Mouse (Mus musculus) kidney, embryonic 14.5 days (tissue): ENCODE results near the gene Ckb. TPM values are rescaled to one million over a fixed set of nuclear protein-coding genes. Genes with fewer than 3 reads are reported as not detected.

ENCODE experiments used
- ATAC-seq: fragments of 200-750 bp; cut with Nextera tagmentation; 2 replicates; pipeline ENCODE4 v1.8.0; 2017; ENCODE audit warnings: moderate number of reproducible peaks, mild to moderate bottlenecking, moderate TSS enrichment, moderate library complexity; ENCODE audit not compliant: low FRiP score, low TSS enrichment
- H3K27ac ChIP-seq: fragments of 300-500 bp; sonication (generic); 2 replicates; pipeline ENCODE4 v1.5.1; 2014; ENCODE audit warnings: low read depth, mild to moderate bottlenecking, low read length, moderate library complexity, mixed read lengths
- H3K27me3 ChIP-seq: fragments of 300-500 bp; sonication (generic); 2 replicates; pipeline ENCODE4 v1.6.1; 2014; ENCODE audit warnings: mild to moderate bottlenecking, low read length; ENCODE audit not compliant: control insufficient read depth, insufficient read depth
- H3K36me3 ChIP-seq: fragments of 300-500 bp; sonication (generic); 2 replicates; pipeline ENCODE4 v1.6.1; 2014; ENCODE audit warnings: low read length, mixed read lengths; ENCODE audit not compliant: control insufficient read depth, insufficient read depth
- H3K4me1 ChIP-seq: fragments of 300-500 bp; sonication (generic); 2 replicates; pipeline ENCODE4 v1.6.1; 2014; ENCODE audit warnings: low read length, mixed read lengths; ENCODE audit not compliant: control insufficient read depth, insufficient read depth
- H3K4me2 ChIP-seq: fragments of 300-500 bp; sonication (generic); replicated peaks from 2 replicates; pipeline ENCODE4 v1.6.1; 2014; ENCODE audit warnings: low read depth, mild to moderate bottlenecking, low read length
- H3K4me3 ChIP-seq: fragments of 300-500 bp; sonication (generic); 2 replicates; pipeline ENCODE4 v1.5.1; 2014; ENCODE audit warnings: mild to moderate bottlenecking, low read length
- H3K9ac ChIP-seq: fragments of 300-500 bp; sonication (generic); 2 replicates; pipeline ENCODE4 v1.6.1; 2014; ENCODE audit warnings: low read depth, mild to moderate bottlenecking, low read length, moderate library complexity
- H3K9me3 ChIP-seq: fragments of 300-500 bp; sonication (generic); 2 replicates; pipeline ENCODE4 v1.6.1; 2016; ENCODE audit warnings: low read length; ENCODE audit not compliant: control insufficient read depth
- WGBS: fragments of 180-500 bp; shearing (Covaris S2); extraction: QIAGEN DNeasy Blood & Tissue Kit; methylation state at CpG from one replicate; pipeline ENCODE4 v1.1.7; 2014; 5-methylcytosine and 5-hydroxymethylcytosine counted together
- polyA plus RNA-seq: library from polyadenylated mRNA; unstranded; fragments of >200 nt; fragmentation: Nextera tagmentation; extraction: Ambion mirVana; gene quantifications from 2 replicates; pipeline ENCODE4 v1.2.1, GENCODE M21; 2014

The Ckb gene
- polyA plus RNA-seq, 1 experiment from 2014 or later, result 88.5 TPM

DNA sequence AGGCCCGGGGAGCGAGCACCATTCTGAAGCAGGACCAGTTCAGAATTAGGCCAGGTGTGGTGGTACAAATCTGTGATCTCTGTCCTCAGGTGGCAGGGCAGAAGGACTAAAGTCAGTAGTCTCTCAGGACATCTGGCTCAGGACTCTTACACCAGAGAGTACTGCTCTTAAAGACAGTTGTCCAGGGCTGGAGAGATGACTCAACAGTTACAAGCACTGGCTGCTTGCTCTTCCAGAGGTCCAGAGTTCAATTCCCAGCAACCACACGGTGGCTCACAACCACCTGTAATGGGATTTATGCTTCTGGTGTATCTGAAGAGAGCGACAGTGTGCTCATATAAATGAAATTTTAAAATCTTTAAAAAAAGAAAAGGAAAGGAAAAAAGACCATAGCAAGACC, 12.8 kb downstream of the Ckb start:
- no peak overlapping the region for H3K9ac ChIP-seq
- ATAC-seq, result no peak

GRCm38 (mm10) chr12:111655695-111656094, 16.4 kb downstream of the Ckb start:
- no peak for ATAC-seq
- peaks cover 60% of the 10 kb centered on the region for H3K36me3 ChIP-seq
- no peaks in the 10 kb centered on the region for H3K9me3 ChIP-seq
- H3K27ac ChIP-seq, result no peak overlapping the region
- H3K4me1 ChIP-seq, result no peaks in the 10 kb centered on the region
- no peak overlapping the region for H3K4me2 ChIP-seq
- H3K27me3 ChIP-seq, result no peaks in the 10 kb centered on the region
- H3K4me3 ChIP-seq, result no peak overlapping the region
- 86% methylated on average over 11 of the region's 11 CpGs for WGBS
- H3K9ac ChIP-seq, result no peak overlapping the region

More for the DNA sequence above, 12.8 kb downstream of the Ckb start:
- H3K36me3 ChIP-seq, result peaks cover 41% of the 10 kb centered on the region
- no peak overlapping the region for H3K27ac ChIP-seq
- H3K4me2 ChIP-seq, result no peak overlapping the region
- peaks cover 7% of the 10 kb centered on the region; the same call in 1 of the 2 replicates for H3K4me1 ChIP-seq
- no peak overlapping the region for H3K4me3 ChIP-seq
- 95% methylated on average over 4 of the region's 4 CpGs for WGBS
- no peaks in the 10 kb centered on the region for H3K27me3 ChIP-seq
- no peaks in the 10 kb centered on the region for H3K9me3 ChIP-seq

DNA sequence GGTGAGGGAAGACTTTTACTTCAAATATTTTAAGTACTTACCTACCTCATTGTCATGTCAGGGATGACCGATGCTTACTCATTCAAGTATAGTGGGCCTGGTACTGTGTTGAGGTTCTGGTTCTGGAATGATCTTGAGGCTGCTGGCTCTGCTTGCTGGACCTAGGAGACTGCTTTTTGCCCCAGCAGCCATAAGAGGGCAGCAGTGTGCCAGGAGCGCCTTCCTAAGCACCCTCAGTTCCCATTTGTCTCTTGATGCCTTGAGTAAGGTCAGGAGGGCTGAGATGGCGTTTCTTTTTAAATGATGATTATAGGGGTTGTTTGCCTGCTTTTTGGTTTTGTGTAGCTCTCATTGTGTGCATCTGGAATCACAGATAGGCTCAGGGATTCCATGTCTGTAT, 18.7 kb downstream of the Ckb start:
- Histone ChIP-seq H3K4me2 (no peak overlapping the region), H3K4me3 (no peak overlapping the region), H3K36me3 (peaks cover 68% of the 10 kb centered on the region), H3K27me3 (no peaks in the 10 kb centered on the region), H3K27ac (no peak overlapping the region), H3K9ac (no peak overlapping the region), H3K4me1 (no peaks in the 10 kb centered on the region), H3K9me3 (no peaks in the 10 kb centered on the region)
- ATAC-seq, result no peak
- WGBS, result 41% methylated on average over 3 of the region's 3 CpGs

DNA sequence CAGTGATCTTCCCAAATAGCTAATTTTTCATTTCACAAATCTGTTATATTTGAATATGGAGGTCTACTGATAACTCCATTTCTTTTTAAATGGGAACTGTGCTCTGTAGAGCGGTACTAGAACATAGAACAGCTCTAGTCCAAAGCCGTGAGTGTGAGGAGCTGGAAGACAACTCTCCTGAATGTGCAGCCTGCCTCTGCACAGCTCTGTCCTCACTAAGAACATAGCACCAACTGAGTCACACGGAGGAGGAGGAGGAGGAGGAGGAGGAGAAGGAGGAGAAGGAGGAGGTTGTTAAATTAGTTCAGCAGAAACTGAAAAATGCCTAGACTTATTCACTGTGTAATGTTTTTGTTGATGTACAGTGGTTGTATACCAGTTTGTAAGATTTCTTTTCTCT, 19.2 kb downstream of the Ckb start:
- Histone ChIP-seq H3K4me2 (no peak overlapping the region), H3K27me3 (no peaks in the 10 kb centered on the region), H3K27ac (no peak overlapping the region), H3K4me3 (no peak overlapping the region), H3K9me3 (no peaks in the 10 kb centered on the region), H3K4me1 (no peaks in the 10 kb centered on the region), H3K36me3 (peaks cover 72% of the 10 kb centered on the region), H3K9ac (no peak overlapping the region)
- ATAC-seq, result no peak
- WGBS, result 94% methylated on average over 3 of the region's 3 CpGs

GRCm38 (mm10) chr12:111648061-111648645, 24.0 kb downstream of the Ckb start:
- Histone ChIP-seq H3K4me3 (no peak overlapping the region), H3K9ac (no peak overlapping the region), H3K9me3 (no peaks in the 10 kb centered on the region), H3K36me3 (peaks cover 82% of the 10 kb centered on the region), H3K4me2 (no peak overlapping the region), H3K27me3 (no peaks in the 10 kb centered on the region), H3K27ac (no peak overlapping the region), H3K4me1 (no peaks in the 10 kb centered on the region)
- WGBS, result 64% methylated on average over 6 of the region's 6 CpGs
- ATAC-seq, result no peak

Other genes with a start within 250 kb of the Ckb start
- gene Tnfaip2, start 229.9 kb downstream of the Ckb start, polyA plus RNA-seq, result 16.5 and 18.8 TPM in 2 replicates
- gene Gm266, start 186.5 kb downstream of the Ckb start, polyA plus RNA-seq, result 123 and 137 TPM in 2 replicates
- gene Eif5, start 134.3 kb downstream of the Ckb start, polyA plus RNA-seq, result 605 and 611 TPM in 2 replicates
- 61.5 and 73.6 TPM in 2 replicates for gene Mark3, start 97.8 kb downstream of the Ckb start, polyA plus RNA-seq
- gene Trmt61a, start 5.8 kb upstream of the Ckb start, polyA plus RNA-seq, result 6.7 and 11.9 TPM in 2 replicates
- gene Bag5, start 40.9 kb upstream of the Ckb start, polyA plus RNA-seq, result 45.2 and 49.7 TPM in 2 replicates
- 63.1 and 63.4 TPM in 2 replicates for gene Apopt1, start 40.9 kb upstream of the Ckb start, polyA plus RNA-seq
- 76.4 and 91.6 TPM in 2 replicates for gene Klc1, start 86.5 kb upstream of the Ckb start, polyA plus RNA-seq
- 11.2 and 20.3 TPM in 2 replicates for gene Xrcc3, start 141.5 kb upstream of the Ckb start, polyA plus RNA-seq
- 110 and 113 TPM in 2 replicates for gene Zfyve21, start 141.8 kb upstream of the Ckb start, polyA plus RNA-seq
- gene Ppp1r13b, start 235.8 kb upstream of the Ckb start, polyA plus RNA-seq, result 13.6 and 20.6 TPM in 2 replicates